Mouse (Mus musculus) G1E (cell line): ENCODE measurements around the gene Gm20517.

ENCODE experiments used
- CTCF ChIP-seq: IDR thresholded peaks from 2 replicates; pipeline ENCODE4 v1.5.1; 2012; ENCODE audit warnings: low read depth, low read length, inconsistent platforms, mixed read lengths
- GATA1 ChIP-seq: IDR thresholded peaks from 2 replicates; pipeline ENCODE4 v1.6.1; 2012; ENCODE audit warnings: borderline replicate concordance, low read length, inconsistent platforms, mixed read lengths
- GATA2 ChIP-seq: IDR thresholded peaks from 2 replicates; pipeline ENCODE4 v1.6.1; 2012; ENCODE audit warnings: low read depth, low read length, inconsistent platforms, borderline replicate concordance
- TAL1 ChIP-seq: conservative IDR thresholded peaks from 2 replicates; pipeline ENCODE4 v1.6.1; 2012; ENCODE audit warnings: low read depth, low read length, inconsistent platforms, mixed read lengths

DNA sequence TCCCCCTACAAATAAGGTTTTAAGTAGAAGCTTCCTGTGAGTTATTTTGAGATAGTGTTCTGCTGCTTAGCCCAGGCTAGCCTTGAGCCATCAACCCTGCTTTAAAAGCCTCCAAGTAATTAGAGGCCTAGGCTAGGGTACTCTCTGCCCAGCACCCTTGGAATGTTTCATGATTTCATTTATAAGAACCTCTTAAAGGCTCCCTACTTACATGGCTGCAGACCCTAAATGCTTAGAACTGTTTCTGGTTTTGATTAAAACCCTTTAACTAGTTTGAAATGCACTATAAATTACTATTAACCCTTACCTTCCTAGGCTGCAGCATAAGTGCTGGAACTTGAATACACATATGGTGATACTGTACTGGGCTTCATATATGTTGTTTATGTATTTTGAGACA lies 39.0 kb upstream of the Gm20517 start:
- no peak for TF ChIP-seq CTCF
- no peak for TF ChIP-seq GATA1
- TF ChIP-seq TAL1: no peak
- no peak for TF ChIP-seq GATA2
